Mouse (Mus musculus) C2C12 (cell line): ENCODE results near the gene Hba-a1. TPM values are rescaled to one million over a fixed set of nuclear protein-coding genes. Genes with fewer than 3 reads are reported as not detected.

ENCODE experiments used
- H3K27me3 ChIP-seq: one replicate; pipeline ENCODE4 v1.6.1; 2011; ENCODE audit not compliant: control insufficient read depth, insufficient read depth, insufficient read length
- H3K36me3 ChIP-seq: one replicate; pipeline ENCODE4 v1.6.1; 2011; ENCODE audit not compliant: control insufficient read depth, insufficient read depth
- H3K4me3 ChIP-seq: one replicate; pipeline ENCODE4 v1.5.1; 2011; ENCODE audit warnings: mild to moderate bottlenecking, control low read depth; ENCODE audit not compliant: poor library complexity, insufficient read depth, severe bottlenecking
- H3K79me2 ChIP-seq: one replicate; pipeline ENCODE4 v1.6.1; 2011; ENCODE audit not compliant: control insufficient read depth, insufficient read depth
- H3K79me3 ChIP-seq: one replicate; pipeline ENCODE4 v1.6.1; 2011; ENCODE audit warnings: low read depth, control low read depth
- H3ac ChIP-seq: one replicate; pipeline ENCODE3; 2011; ENCODE audit warnings: low read depth; ENCODE audit not compliant: control insufficient read depth, insufficient read length
- CEBPB ChIP-seq: IDR thresholded peaks from one replicate; pipeline ENCODE4 v1.6.1; 2011; ENCODE audit warnings: low read depth, mild to moderate bottlenecking, control low read depth, moderate library complexity
- CTCF ChIP-seq: IDR thresholded peaks from one replicate; pipeline ENCODE4 v1.5.1; 2011; ENCODE audit not compliant: control insufficient read depth, insufficient read depth, insufficient read length
- FOSL1 ChIP-seq: IDR thresholded peaks from one replicate; pipeline ENCODE4 v1.8.0; 2011; ENCODE audit warnings: mild to moderate bottlenecking, low read length; ENCODE audit not compliant: poor library complexity, insufficient read depth, severe bottlenecking
- MAX ChIP-seq: IDR thresholded peaks from one replicate; pipeline ENCODE4 v1.6.1; 2011; ENCODE audit warnings: mild to moderate bottlenecking, control low read depth
- MYOD1 ChIP-seq: IDR thresholded peaks from one replicate; pipeline ENCODE4 v1.6.1; 2011; ENCODE audit warnings: low read depth; ENCODE audit not compliant: control insufficient read depth, insufficient read length
- MYOG ChIP-seq: IDR thresholded peaks from one replicate; pipeline ENCODE4 v1.6.1; 2011; ENCODE audit not compliant: control insufficient read depth, insufficient read length; ENCODE audit errors: extremely low read depth
- USF1 ChIP-seq: IDR thresholded peaks from one replicate; pipeline ENCODE4 v1.6.1; 2011; ENCODE audit warnings: low read depth, mild to moderate bottlenecking, control low read depth, moderate library complexity
- polyA plus RNA-seq: library from polyadenylated mRNA; unstranded; fragments of >200 nt; fragmentation: generic; extraction: Trizol; gene quantifications from one replicate; pipeline ENCODE4 v1.2.1, GENCODE M21; 2012; ENCODE audit warnings: missing spikeins

Gene Hba-a1
- polyA plus RNA-seq, 1 experiment: 12.1 TPM

DNA sequence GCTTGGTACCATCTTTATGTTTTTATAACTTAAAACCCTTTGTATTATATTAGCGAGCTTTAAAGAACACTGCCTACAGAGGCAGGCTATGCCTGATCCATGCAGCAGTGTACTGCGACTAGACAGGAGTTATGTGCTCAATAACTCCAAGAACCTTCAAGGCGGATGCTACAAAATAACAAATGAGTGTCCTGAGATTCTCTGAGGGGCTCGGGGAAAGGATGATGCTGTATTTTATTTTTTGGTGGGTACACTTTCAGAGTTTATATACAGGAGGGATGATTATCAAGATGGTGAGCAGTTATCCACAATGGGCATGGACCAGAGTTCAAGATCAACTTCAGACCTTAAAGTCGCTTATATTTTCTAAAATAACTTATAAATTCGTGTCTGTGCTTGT lies 16.5 kb upstream of the Hba-a1 start:
- TF ChIP-seq MYOG (no peak), USF1 (no peak), FOSL1 (no peak)
- H3K79me3 ChIP-seq: peaks cover 17% of the 10 kb centered on the region
- peaks cover 38% of the 10 kb centered on the region for H3K79me2 ChIP-seq
- H3K36me3 ChIP-seq: peaks cover under 1% of the 10 kb centered on the region
- H3ac ChIP-seq: peak overlapping the region; percentile 95
- H3K4me3 ChIP-seq: peak overlapping the region; percentile 78
- no peaks in the 10 kb centered on the region for H3K27me3 ChIP-seq

DNA sequence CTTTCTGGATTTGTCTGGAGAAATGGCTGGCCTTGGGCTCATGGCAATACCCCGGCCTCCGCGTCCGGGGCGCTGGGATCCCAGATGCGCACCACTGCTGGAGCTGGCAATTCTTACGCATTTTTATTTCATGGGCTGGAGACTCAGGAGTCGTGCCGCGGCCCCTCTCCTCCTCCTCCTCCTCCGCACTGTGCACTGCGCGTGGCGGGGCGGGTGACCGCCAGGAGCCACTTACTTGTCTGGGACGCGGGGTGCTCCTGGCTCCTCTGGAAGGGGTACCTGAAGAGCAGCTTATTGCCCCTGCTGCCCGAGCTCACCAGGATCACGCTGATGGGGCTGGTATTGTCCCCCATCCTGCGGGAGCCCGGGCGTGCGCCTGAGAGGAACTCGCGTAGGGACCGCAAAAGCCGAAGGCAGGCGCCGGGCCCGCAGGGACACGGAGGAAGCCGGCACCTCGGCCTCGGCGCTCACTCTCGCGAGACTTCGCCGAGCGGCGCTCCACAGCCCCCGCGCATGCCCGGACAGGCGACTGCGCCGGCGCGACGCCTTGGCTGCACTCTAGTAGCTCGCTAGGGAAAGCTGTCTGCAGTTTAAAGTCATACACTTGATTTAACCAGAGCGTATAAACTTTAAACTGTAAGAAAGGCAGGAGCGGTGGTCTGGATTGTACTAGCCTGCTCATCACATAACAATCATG lies 16.0 kb upstream of the Hba-a1 start, which contains the start of gene Nprl3:
Gene Nprl3, minus strand, starts transcription at position 520 of the 697 bp plus-strand sequence.
- Histone ChIP-seq H3K79me3 (peaks cover 17% of the 10 kb centered on the region), H3K27me3 (no peaks in the 10 kb centered on the region), H3K4me3 (peak within 1 kb of the TSS; percentile 78), H3K36me3 (no peaks in the 10 kb centered on the region), H3ac (peak within 1 kb of the TSS; percentile 95), H3K79me2 (peaks cover 38% of the 10 kb centered on the region)
- TF ChIP-seq MYOG (no peak), MAX (peak; percentile 75), USF1 (no peak)

DNA sequence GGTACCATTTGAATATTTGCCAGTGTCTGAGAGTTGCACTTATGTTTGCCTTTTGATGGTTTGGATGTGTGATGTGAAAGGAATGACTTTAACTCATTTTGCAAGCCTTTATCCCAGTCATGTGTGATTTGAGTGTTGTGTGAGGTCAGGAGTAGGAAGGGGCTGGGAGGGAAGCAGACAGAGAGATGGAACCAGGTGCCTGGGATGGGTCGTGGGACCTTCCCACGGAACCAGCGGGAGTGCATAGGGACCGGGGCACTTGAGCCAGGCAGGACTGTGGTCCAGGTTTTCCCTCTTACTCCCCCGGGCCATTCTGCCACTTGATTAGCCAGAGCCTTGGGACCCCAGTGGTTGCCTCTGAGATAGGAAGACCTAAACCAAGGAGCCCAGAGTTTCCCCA lies 15.3 kb upstream of the Hba-a1 start:
- Histone ChIP-seq H3K4me3 (no peak overlapping the region), H3K79me2 (peaks cover 38% of the 10 kb centered on the region)
- TF ChIP-seq MYOG (no peak), FOSL1 (no peak), CTCF (no peak), MYOD1 (no peak), USF1 (no peak), MAX (no peak), CEBPB (no peak)

DNA sequence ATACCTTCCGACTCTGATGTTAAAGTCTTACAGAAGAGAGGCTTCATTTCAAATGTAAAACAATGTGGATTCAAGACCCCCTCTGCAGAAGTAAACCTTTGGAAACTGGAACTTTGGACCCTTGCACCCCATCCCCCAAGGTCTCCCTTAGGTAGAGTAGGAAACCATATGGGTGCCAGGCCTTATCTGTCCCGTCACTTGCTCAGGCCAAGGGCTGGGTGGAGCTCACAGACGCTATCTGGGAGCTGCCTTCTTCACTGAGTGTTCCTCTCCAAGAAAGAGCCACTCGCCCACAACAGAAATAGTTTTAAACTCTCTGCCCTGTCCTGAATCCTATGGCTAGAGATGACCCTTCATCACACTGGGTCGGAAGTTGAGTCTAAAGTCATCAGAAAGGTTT lies 14.4 kb upstream of the Hba-a1 start:
- Histone ChIP-seq H3K79me2 (peaks cover 28% of the 10 kb centered on the region), H3K36me3 (no peaks in the 10 kb centered on the region), H3K79me3 (peaks cover 14% of the 10 kb centered on the region), H3K4me3 (no peak overlapping the region), H3K27me3 (no peaks in the 10 kb centered on the region), H3ac (no peak overlapping the region)
- TF ChIP-seq CTCF: no peak
- no peak for TF ChIP-seq MYOD1
- TF ChIP-seq USF1: no peak
- no peak for TF ChIP-seq CEBPB
- TF ChIP-seq FOSL1: no peak
- no peak for TF ChIP-seq MAX
- no peak for TF ChIP-seq MYOG

More for the DNA sequence above, 15.3 kb upstream of the Hba-a1 start:
- Histone ChIP-seq H3K36me3 (no peaks in the 10 kb centered on the region), H3K79me3 (peaks cover 17% of the 10 kb centered on the region), H3K27me3 (no peaks in the 10 kb centered on the region), H3ac (peak overlapping the region; percentile 28)

DNA sequence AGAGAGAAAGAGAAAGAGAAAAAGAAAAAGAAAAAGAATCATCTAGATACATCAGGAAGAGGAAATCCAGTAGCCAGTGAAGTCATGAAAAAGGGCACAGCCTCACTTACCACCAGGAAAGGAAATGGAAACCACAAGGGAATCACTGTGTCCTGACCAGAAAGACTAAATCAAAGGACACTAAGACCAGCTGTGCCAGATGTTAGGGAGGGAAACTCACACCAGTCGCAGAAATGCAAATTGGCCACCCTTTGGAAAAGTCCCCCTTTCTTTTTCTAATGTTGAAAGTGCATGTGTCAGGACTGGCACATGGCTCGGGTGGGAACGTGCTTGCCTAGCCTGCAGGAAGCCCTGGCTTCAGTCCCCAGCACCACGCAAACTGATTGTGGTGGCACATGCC lies 12.1 kb upstream of the Hba-a1 start:
- no peaks in the 10 kb centered on the region for H3K36me3 ChIP-seq
- TF ChIP-seq MYOD1: peak; percentile 17
- TF ChIP-seq FOSL1: no peak
- TF ChIP-seq MYOG: no peak
- TF ChIP-seq USF1: no peak
- TF ChIP-seq CTCF: no peak

GRCm38 (mm10) chr11:32276347-32276746 lies 7.0 kb upstream of the Hba-a1 start, which contains the start of gene Hba-x:
Gene Hba-x (plus strand): TSS chr11:32276400.
- TF ChIP-seq MYOG: no peak
- TF ChIP-seq CTCF: no peak
- no peak for TF ChIP-seq CEBPB
- no peak for TF ChIP-seq MAX
- no peak for TF ChIP-seq MYOD1
- no peak for TF ChIP-seq USF1
- no peak for TF ChIP-seq FOSL1
- H3K79me2 ChIP-seq: no peaks in the 10 kb centered on the region
- no peaks in the 10 kb centered on the region for H3K79me3 ChIP-seq
- H3K27me3 ChIP-seq: peaks cover 29% of the 10 kb centered on the region
- H3K36me3 ChIP-seq: no peaks in the 10 kb centered on the region
- H3ac ChIP-seq: no peak within 1 kb of the TSS
- H3K4me3 ChIP-seq: no peak within 1 kb of the TSS

More for the DNA sequence above, 12.1 kb upstream of the Hba-a1 start:
- Histone ChIP-seq H3K79me2 (peaks cover 13% of the 10 kb centered on the region), H3ac (no peak overlapping the region), H3K4me3 (no peak overlapping the region), H3K27me3 (no peaks in the 10 kb centered on the region), H3K79me3 (peaks cover 6% of the 10 kb centered on the region)
